Mouse (Mus musculus): ENCODE data around the gene Cfb. TPM values are rescaled to one million over a fixed set of nuclear protein-coding genes. Genes with fewer than 3 reads are reported as not detected.

Gene Cfb
- total RNA-seq, 1 experiment from 2014 or later = not detected

DNA sequence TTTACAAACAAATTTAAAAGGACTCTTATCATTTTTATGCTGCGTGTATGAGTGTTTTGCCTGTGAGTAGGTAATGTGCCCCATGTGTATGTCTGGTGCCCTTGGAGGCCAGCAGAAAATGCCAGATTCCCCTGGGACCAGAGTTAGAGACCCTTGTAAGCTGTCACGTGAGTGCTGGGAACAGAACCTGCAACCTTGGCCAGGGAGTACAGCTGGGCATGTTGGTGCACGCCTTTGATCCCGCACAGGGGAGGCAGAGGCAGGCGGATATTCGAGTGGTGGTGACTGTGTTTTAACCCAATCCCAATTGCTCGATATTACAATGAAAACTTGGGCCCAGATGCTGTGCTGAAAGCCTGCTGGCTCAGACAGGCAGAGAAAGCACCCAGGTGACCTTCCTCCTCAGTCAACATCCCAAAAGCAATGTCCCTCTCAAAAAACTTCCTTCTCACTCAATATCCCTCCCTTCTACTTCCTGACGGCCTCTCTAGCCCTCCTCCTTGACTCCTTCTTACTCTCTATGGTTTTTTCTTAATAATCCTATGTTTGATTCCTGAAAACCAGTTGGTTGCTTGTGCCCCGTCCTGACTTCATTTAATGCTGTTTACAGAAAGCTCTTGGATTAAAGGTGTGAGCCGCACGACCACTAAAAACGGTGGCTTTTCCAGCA, 27.9 kb upstream of the Cfb start:
- ATAC-seq (replicated peaks in 1 of 2; ENCODE audit: insufficient read depth in 1 of 2, low FRiP score in 2 of 2, low TSS enrichment in 1 of 2, low read depth in 1 of 2, poor library complexity in 2 of 2, severe bottlenecking in 2 of 2) = no peak

GRCm38 (mm10) chr17:34887942-34888341, 25.6 kb upstream of the Cfb start:
- no peak for ATAC-seq (replicated peaks in 1 of 2; ENCODE audit: insufficient read depth in 1 of 2, low FRiP score in 2 of 2, low TSS enrichment in 1 of 2, low read depth in 1 of 2, poor library complexity in 2 of 2, severe bottlenecking in 2 of 2)

DNA sequence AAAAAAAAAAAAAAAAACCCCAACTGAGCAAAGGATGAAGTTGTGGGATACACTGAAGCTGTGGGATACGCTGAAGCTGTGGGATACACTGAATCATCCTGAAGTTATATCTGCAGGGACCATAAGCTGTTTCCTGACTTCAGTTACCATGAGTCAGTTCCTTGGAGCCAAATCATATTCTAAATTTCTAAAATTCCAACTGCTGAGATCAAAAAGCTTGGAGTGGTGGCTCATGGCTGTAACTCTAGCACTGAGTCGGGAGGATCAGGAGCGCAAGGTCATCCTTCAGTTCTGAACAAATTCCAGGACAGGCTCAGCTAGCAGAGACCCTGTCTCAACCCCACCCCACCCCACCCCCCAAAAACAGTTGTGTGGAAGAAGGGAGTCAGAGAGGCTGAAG, 23.3 kb upstream of the Cfb start:
- no peak for ATAC-seq (replicated peaks in 1 of 2; ENCODE audit: insufficient read depth in 1 of 2, low FRiP score in 2 of 2, low TSS enrichment in 1 of 2, low read depth in 1 of 2, poor library complexity in 2 of 2, severe bottlenecking in 2 of 2)

DNA sequence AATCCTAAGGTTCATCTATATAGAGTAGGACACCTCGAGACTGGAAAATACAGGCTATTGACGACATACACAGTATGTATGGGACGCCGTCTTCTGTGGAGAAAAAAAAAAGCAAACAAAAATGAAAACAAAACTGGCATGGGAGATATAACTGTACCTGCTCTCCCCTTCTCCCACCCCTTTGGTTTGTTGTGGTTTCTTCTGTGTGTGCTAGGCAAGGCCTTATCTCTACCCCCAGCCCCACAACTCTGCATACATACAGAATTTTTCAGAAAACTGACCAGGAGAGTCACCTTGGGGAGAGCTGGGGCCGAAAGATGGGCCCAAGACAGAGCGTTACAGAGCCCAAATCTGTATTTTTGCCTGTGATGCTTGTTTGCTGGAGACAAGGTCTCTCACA, 22.4 kb upstream of the Cfb start:
- ATAC-seq (replicated peaks in 1 of 2; ENCODE audit: insufficient read depth in 1 of 2, low FRiP score in 2 of 2, low TSS enrichment in 1 of 2, low read depth in 1 of 2, poor library complexity in 2 of 2, severe bottlenecking in 2 of 2) = no peak

DNA sequence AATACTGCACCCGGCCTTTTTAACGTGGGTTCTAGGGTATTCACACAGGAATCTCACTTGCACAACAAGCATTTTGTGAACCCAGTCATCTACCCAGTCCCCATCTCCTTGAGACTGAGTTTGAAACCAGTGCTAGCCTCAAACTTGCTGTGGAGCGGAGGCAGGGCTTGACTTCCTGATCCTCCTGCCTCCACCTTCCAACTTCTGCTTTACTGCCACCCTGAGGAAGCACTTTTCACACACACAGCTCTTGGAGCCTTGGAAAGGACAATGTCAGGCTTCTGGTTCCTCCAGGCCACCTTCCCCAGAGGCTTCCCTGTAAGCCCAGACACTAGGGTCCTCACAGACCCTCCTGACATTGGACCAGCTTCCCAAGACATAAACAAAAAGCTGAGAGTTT, 21.0 kb upstream of the Cfb start:
- ATAC-seq (replicated peaks in 1 of 2; ENCODE audit: insufficient read depth in 1 of 2, low FRiP score in 2 of 2, low TSS enrichment in 1 of 2, low read depth in 1 of 2, poor library complexity in 2 of 2, severe bottlenecking in 2 of 2) = peak; percentile 49 to 66; a peak in 2 of 4 replicates

DNA sequence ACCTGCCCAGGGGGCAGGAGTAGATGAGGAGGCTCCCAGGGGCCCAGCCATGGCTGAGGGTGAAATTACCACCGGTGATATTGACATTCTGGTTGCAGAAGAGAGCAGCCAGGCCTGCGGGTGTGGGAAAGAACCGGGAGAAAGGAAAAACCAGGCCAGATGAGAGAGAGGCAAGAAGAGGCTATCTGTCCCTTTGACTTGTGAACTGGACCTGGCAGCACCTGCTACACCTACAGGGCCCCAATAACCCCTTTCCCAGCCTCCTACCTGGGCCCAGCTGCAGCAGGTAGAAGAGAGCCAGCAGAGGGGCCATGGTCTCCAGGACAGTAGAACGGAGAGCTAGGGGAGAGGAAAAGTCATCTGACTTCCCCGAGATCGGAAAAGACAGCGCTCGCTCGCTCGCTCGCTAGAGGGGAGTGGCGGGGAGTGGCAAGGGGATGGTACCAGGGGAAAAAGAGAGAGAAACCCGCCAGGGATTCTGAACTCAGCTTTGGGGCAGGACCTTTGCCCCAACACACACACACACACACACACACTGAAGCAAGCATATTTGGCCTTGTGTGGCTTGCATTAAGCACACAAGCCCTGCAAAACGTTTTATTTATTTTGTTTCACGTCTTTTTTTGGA, 19.5 kb upstream of the Cfb start, which contains the start of gene Gm20547:
TSS of gene Gm20547 (minus strand) at position 360 of the 628 bp plus-strand sequence.
- ATAC-seq (replicated peaks in 1 of 2; ENCODE audit: insufficient read depth in 1 of 2, low FRiP score in 2 of 2, low TSS enrichment in 1 of 2, low read depth in 1 of 2, poor library complexity in 2 of 2, severe bottlenecking in 2 of 2) = no peak

- no peak for ATAC-seq (replicated peaks in 1 of 2; ENCODE audit: insufficient read depth in 1 of 2, low FRiP score in 2 of 2, low TSS enrichment in 1 of 2, low read depth in 1 of 2, poor library complexity in 2 of 2, severe bottlenecking in 2 of 2)
These were observed 18.8 kb upstream of the Cfb start for GRCm38 (mm10) chr17:34881166-34881565.

GRCm38 (mm10) chr17:34879336-34879879, 17.1 kb upstream of the Cfb start, which contains the start of gene Zbtb12:
TSS of gene Zbtb12 (plus strand) at chr17:34879483.
- ATAC-seq (replicated peaks in 1 of 2; ENCODE audit: insufficient read depth in 1 of 2, low FRiP score in 2 of 2, low TSS enrichment in 1 of 2, low read depth in 1 of 2, poor library complexity in 2 of 2, severe bottlenecking in 2 of 2) = peak; percentile 38 to 53; a peak in 1 of 4 replicates

DNA sequence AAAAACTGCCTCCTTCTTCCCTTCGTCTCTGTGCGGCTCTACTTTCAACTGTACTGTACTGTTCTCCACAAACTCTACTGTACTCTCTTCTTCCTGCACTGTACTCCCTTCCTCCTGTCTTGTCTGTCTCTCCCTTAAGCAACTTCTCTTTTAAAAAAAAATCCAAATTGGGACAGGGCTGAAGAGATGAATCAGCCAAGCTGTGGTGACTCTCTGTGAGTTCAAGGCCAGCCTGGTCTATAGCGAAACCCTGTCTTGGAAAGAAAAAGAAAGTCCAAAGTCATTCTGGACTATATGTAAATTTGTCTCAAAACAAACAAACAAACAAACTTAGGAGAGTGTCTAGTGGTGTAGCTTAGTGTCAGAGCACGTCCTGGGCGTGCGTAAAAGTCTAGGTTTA, 12.0 kb upstream of the Cfb start:
- ATAC-seq (replicated peaks in 1 of 2; ENCODE audit: insufficient read depth in 1 of 2, low FRiP score in 2 of 2, low TSS enrichment in 1 of 2, low read depth in 1 of 2, poor library complexity in 2 of 2, severe bottlenecking in 2 of 2) = no peak

DNA sequence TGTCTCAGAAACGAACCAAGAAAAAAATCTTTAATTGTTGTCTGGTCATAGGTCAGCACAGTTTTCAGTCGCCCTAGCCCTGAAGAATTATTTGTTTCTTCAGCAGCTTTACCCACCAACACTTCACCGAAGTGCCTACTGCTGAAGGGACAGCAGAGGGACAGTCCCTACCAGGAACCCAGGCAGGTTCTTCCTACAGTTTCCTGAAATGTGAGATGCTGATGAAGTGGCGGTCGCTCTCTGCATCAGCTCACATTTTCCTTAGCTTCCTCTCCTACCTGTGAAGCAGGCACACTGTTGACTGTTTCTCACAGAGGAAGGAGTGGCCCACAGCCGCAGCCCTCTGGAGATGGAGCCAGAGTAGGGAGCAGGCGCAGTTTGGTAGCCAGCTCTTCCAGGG, 3.7 kb upstream of the Cfb start:
- ATAC-seq (replicated peaks in 1 of 2; ENCODE audit: insufficient read depth in 1 of 2, low FRiP score in 2 of 2, low TSS enrichment in 1 of 2, low read depth in 1 of 2, poor library complexity in 2 of 2, severe bottlenecking in 2 of 2) = no peak

DNA sequence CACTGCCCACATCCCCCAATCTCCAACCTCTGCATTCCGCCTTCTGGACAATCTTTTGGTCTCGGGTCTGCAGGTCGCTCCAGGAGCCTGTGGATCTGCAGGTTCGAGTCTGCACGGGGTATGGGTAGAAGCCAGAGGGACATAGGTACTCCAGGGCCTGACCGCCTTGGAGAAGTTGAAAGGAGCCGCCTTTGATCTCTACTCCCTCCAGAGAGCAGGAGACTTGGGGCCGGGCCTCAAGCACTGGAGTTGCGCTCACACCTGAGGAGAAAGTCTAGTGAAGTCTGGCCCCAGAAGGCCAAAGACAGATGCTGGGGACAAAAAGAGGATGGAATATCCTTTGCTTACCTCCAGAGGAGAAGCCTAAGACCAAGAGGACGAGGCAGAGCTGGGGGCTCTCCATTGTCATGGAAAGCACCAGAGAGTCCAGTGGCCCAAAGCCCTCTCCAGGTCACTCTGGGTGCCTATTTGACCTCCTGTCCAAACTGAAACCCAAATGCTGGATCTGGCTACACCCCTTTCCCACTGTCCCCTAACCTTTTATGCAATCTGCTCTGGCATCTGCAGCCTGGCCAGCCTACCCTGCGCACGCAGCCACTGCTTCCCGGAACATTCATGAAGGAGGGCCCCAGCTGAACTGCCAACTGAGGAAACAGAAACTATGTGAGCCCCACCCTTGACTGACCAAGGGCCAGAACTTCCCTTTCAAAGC, 458 bp downstream of the Cfb start:
- ATAC-seq (replicated peaks in 1 of 2; ENCODE audit: insufficient read depth in 1 of 2, low FRiP score in 2 of 2, low TSS enrichment in 1 of 2, low read depth in 1 of 2, poor library complexity in 2 of 2, severe bottlenecking in 2 of 2) = no peak

GRCm38 (mm10) chr17:34860514-34860913, 1.8 kb downstream of the Cfb start:
- ATAC-seq (replicated peaks in 1 of 2; ENCODE audit: insufficient read depth in 1 of 2, low FRiP score in 2 of 2, low TSS enrichment in 1 of 2, low read depth in 1 of 2, poor library complexity in 2 of 2, severe bottlenecking in 2 of 2) = no peak

DNA sequence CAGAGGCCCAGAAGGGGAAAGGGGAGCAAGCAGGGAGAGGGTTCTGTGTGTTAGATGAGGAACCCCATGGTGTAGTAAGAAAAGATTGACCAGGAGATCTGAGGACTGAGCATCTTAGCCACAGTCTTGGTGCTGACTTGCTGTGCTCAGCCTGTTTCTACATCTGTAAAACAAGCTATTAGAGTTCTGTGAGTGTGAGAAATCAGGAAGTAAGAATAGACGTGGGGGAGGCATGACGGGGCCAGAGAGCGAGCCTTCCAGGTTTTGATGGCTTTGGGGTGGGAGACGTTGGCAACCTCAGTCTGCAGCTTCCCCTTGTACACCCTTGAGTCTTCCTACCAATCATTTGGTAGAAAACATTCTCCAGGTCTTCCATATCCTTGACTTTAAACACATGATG, 3.6 kb downstream of the Cfb start:
- ATAC-seq (replicated peaks in 1 of 2; ENCODE audit: insufficient read depth in 1 of 2, low FRiP score in 2 of 2, low TSS enrichment in 1 of 2, low read depth in 1 of 2, poor library complexity in 2 of 2, severe bottlenecking in 2 of 2) = no peak

GRCm38 (mm10) chr17:34855825-34856224, 6.5 kb downstream of the Cfb start:
- ATAC-seq (replicated peaks in 1 of 2; ENCODE audit: insufficient read depth in 1 of 2, low FRiP score in 2 of 2, low TSS enrichment in 1 of 2, low read depth in 1 of 2, poor library complexity in 2 of 2, severe bottlenecking in 2 of 2) = peak; percentile 45 to 61; a peak in 1 of 4 replicates

DNA sequence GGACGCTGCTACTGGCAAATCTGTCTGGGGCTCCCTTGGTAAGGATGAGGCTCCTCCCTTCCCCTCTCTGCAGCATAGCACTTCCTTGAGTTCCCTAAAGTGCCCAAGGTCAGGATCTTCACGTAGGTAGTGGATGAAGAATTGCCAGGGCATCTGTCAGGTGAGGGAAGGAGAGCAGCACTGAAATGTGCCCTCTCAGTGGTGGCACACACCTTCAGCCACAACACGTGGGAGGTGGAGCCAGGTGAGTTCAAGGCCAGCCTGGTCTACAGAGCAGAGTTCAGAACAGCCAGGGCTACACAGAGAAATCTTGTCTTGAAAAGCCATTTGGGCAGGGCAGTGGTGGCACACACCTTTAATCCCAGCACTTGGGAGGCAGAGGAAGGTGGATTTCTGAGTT, 7.6 kb downstream of the Cfb start:
- no peak for ATAC-seq (replicated peaks in 1 of 2; ENCODE audit: insufficient read depth in 1 of 2, low FRiP score in 2 of 2, low TSS enrichment in 1 of 2, low read depth in 1 of 2, poor library complexity in 2 of 2, severe bottlenecking in 2 of 2)

GRCm38 (mm10) chr17:34853511-34853910, 8.8 kb downstream of the Cfb start:
- ATAC-seq (replicated peaks in 1 of 2; ENCODE audit: insufficient read depth in 1 of 2, low FRiP score in 2 of 2, low TSS enrichment in 1 of 2, low read depth in 1 of 2, poor library complexity in 2 of 2, severe bottlenecking in 2 of 2) = no peak

DNA sequence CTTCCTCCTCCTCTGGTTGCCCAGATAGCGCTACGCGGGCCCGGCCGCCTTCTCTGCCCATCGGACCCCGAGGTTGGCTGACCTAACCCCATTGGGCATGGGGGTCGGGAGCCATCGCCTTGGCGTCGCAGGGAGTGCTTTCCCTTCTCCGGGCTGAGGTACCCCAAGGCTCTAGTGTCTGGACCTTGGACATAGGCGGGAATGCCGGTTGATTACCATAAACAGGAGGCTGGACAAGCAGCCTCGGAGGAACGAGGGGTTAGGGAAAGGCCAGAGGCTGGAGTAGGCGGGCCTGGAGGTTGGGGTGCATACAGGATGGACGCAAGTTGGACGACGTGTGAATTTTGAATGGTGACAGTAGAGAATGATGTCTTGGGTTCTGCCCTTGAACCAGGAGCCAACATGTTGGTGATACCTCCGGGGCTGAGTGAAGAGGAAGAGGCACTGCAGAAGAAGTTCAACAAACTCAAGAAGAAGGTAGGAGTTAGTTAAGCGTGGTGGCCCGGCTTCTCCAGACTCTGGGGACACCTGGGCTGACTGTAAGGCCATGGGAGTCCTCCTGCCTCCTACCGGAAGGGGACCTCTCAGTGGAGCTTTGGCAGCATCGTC, 11.7 kb downstream of the Cfb start:
- ATAC-seq (replicated peaks in 1 of 2; ENCODE audit: insufficient read depth in 1 of 2, low FRiP score in 2 of 2, low TSS enrichment in 1 of 2, low read depth in 1 of 2, poor library complexity in 2 of 2, severe bottlenecking in 2 of 2) = no peak
